Mouse (Mus musculus) myocyte (in vitro differentiated cells): ENCODE data around the gene Vipas39.

ENCODE experiments used
- CEBPB ChIP-seq: IDR thresholded peaks from 2 replicates; pipeline ENCODE4 v1.6.1; 2011; ENCODE audit warnings: mild to moderate bottlenecking, moderate library complexity; ENCODE audit not compliant: poor library complexity, insufficient read depth, severe bottlenecking
- E2F4 ChIP-seq: IDR thresholded peaks from one replicate; pipeline ENCODE4 v1.6.1; 2011; ENCODE audit warnings: mild to moderate bottlenecking, control low read depth, moderate library complexity; ENCODE audit not compliant: insufficient read depth
- MAX ChIP-seq: IDR thresholded peaks from one replicate; pipeline ENCODE4 v1.6.1; 2011; ENCODE audit warnings: low read depth, mild to moderate bottlenecking, control low read depth
- MYOD1 ChIP-seq, 3 experiments: IDR thresholded peaks; one replicate each; pipeline ENCODE4 v1.6.1; 2011; ENCODE audit warnings: control low read depth in 2 of 3, low read depth in 2 of 3, mild to moderate bottlenecking in 2 of 3, moderate library complexity in 1 of 3; ENCODE audit not compliant: insufficient read length in 2 of 3, control insufficient read depth in 1 of 3
- MYOG ChIP-seq, 3 experiments: IDR thresholded peaks; one replicate each; pipeline ENCODE4 v1.6.1; 2011; ENCODE audit warnings: control low read depth in 2 of 3, low read depth in 2 of 3, mild to moderate bottlenecking in 2 of 3; ENCODE audit not compliant: insufficient read length in 2 of 3, control insufficient read depth in 1 of 3, insufficient read depth in 1 of 3
- POLR2A ChIP-seq: IDR thresholded peaks from one replicate; pipeline ENCODE4 v1.6.1; 2011; ENCODE audit warnings: low read depth, mild to moderate bottlenecking, control low read depth, moderate library complexity; ENCODE audit not compliant: insufficient read length
- POLR2AphosphoS2 ChIP-seq: IDR thresholded peaks from one replicate; pipeline ENCODE4 v1.6.1; 2011; ENCODE audit warnings: low read depth, control low read depth; ENCODE audit not compliant: insufficient read length
- TCF12 ChIP-seq: IDR thresholded peaks from one replicate; pipeline ENCODE4 v1.6.1; 2011; ENCODE audit warnings: mild to moderate bottlenecking, control low read depth; ENCODE audit not compliant: poor library complexity, insufficient read depth, severe bottlenecking

DNA sequence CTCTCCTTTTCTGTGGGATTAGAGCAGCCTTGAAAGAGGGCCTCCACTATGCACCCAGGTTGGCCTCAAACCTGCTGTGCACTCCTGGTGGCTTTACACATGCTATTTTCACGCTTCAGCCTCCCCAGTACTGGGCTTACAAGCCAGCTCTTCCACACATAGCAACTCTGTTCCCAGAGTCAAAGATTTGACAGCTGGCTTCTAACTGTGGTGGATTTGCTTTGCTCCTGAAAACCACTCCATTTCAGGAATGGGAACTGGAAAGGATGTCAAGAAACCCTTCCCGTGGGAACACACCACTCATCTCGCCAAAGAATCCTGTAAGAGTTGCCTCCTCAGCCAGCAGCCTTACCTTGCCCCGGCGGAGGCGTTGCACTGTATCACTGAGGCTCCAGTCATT lies 12.2 kb downstream of the Vipas39 start:
- TF ChIP-seq POLR2A (no peak), E2F4 (no peak), MYOD1 (IDR thresholded peaks at IDR 0.05; ENCODE audit: control insufficient read depth in 1 of 3, insufficient read length in 2 of 3, low read depth in 2 of 3) (no peak), MYOG (IDR thresholded peaks at IDR 0.05; ENCODE audit: control insufficient read depth in 1 of 3, insufficient read depth in 1 of 3, insufficient read length in 2 of 3, low read depth in 2 of 3) (no peak), POLR2AphosphoS2 (no peak), MAX (no peak), TCF12 (no peak), CEBPB (no peak)
